Mouse (Mus musculus): Measurements from ENCODE around the gene Sephs1. TPM values are rescaled to one million over a fixed set of nuclear protein-coding genes. Genes with fewer than 3 reads are reported as not detected.

Sephs1 gene
- 99.5 and 103 TPM in 2 replicates for polyA plus RNA-seq (2016; fragmentation: Nextera tagmentation; extraction: Ambion mirVana)

DNA sequence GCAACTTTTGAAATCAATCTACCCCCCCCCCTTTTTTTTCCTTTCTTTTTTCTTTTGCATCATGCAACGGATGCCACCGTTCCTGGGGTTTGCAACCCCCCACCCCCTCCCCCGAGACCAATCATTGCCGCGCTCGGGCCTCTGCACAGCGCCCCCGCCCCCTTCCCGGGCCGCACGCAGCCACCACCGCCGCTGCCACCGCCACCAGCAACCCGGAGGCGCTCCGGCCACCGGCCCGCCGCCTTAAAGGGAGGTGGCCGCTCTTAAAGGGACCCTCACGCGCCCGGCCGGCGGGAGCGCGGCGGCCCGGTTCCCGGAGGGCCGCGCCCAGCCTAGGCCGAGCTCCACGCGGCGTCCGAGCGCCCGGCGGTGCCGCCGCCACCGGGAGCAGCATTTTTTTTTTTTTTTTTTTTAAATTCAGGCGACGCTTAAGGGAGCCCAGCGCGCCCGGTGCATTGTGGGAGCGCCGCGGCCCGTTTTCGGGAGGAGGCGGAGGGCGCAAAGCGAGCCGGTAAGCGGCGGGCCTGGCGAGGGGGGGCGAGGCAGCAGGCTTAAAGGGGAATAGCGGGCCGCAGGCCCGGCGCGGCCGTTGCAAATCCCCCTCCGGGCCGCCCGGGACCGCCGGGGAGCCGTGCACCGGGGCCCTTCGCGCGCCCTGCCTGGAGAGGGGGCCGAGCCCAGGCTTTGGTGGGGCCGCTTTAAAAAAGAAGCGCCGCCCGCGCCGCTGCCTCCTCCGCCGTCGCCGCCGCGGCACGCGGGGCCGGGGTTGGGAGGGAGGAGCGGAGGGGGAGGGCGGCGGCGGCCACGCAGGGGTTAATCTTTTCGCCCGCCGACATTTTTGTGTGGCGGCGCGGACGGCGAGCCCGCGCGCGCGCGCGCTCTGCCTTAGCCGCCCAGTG lies at the start of gene Sephs1:
Gene Sephs1, plus strand, starts transcription at position 215 of the 899 bp plus-strand sequence.
- WGBS = under 1% methylated on average over 112 of the region's 115 CpGs
- peak; percentile 76 for ATAC-seq (ENCODE audit: low FRiP score, low read depth)

GRCm38 (mm10) chr2:4832166-4832565 lies 49.2 kb upstream of the Sephs1 start:
- Histone ChIP-seq H3K27me3 (replicated peaks) (no peaks in the 10 kb centered on the region), H3K4me2 (replicated peaks) (no peak overlapping the region), H3K4me1 (no peaks in the 10 kb centered on the region), H3K4me3 (no peak overlapping the region), H3K9ac (no peak overlapping the region), H3K27ac (no peak overlapping the region), H3K36me3 (no peaks in the 10 kb centered on the region), H3K9me3 (no peaks in the 10 kb centered on the region)
- 81% methylated on average over 4 of the region's 4 CpGs for WGBS
- no peak for ATAC-seq (ENCODE audit: low FRiP score, low read depth)

More for the DNA sequence above, at the start of gene Sephs1:
- peaks cover 16% of the 10 kb centered on the region for H3K4me1 ChIP-seq
- H3K4me2 ChIP-seq (replicated peaks) = peak within 1 kb of the TSS; percentile 74
- H3K9me3 ChIP-seq = no peaks in the 10 kb centered on the region
- peak within 1 kb of the TSS; percentile 99 for H3K9ac ChIP-seq
- H3K36me3 ChIP-seq = peaks cover 14% of the 10 kb centered on the region
- H3K27me3 ChIP-seq (replicated peaks) = no peaks in the 10 kb centered on the region
- H3K27ac ChIP-seq = peak within 1 kb of the TSS; percentile 100
- peak within 1 kb of the TSS; percentile 95 for H3K4me3 ChIP-seq

GRCm38 (mm10) chr2:4849449-4849848 lies 31.9 kb upstream of the Sephs1 start:
- H3K9ac ChIP-seq = no peak overlapping the region
- H3K4me3 ChIP-seq = no peak overlapping the region
- no peak overlapping the region for H3K27ac ChIP-seq
- no peak for ATAC-seq (ENCODE audit: low FRiP score, low read depth)
- H3K4me2 ChIP-seq (replicated peaks) = no peak overlapping the region
- no peaks in the 10 kb centered on the region for H3K4me1 ChIP-seq
- H3K36me3 ChIP-seq = no peaks in the 10 kb centered on the region
- no peaks in the 10 kb centered on the region for H3K27me3 ChIP-seq (replicated peaks)
- WGBS = 90% methylated on average over 2 of the region's 2 CpGs
- H3K9me3 ChIP-seq = no peaks in the 10 kb centered on the region

DNA sequence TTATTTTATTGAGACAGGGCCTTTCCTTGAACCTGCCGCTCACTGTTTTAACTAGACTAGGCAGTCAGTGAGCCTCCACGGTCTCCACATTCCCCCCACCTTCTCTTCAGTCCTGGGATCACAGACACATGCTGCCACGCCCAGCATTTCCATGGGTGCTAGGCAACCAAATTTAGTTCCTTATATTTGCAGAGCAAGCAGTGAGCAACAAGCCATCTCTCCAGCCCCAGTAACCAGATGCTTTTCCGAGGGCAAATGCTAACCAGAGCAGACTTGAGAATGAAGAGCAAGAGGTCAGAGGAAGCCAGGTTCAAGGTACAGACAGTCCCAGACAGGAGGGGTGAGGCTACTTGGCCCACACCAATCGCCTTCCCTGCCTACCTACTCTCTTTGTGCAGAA lies 24.2 kb upstream of the Sephs1 start:
- ATAC-seq (ENCODE audit: low FRiP score, low read depth) = no peak

DNA sequence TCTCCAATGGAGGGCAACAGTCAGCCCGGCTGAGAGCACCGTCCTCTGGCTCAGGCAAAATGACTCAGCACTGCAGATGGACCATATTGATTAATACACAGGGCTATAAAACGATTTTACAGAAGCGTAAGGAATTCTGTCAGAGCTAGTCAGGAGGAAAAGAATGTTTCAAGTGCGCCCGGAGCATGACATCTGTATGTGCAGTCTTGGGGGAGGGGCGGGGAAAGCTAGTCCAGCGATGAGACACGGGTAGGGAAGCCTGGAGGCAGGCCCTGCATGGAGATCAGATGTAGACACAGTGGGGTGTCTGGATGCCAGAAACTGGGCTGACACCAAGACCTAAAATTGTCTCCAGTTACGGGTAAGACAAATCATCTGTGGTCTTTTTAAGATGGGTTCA lies 23.2 kb upstream of the Sephs1 start:
- H3K4me2 ChIP-seq (replicated peaks) = no peak overlapping the region
- 0 out of 2 replicates have a peak, but pooled peaks cover 6% of the 10 kb centered on the region for H3K4me1 ChIP-seq
- WGBS = 75% methylated on average over 10 of the region's 10 CpGs

More for the DNA sequence above, 24.2 kb upstream of the Sephs1 start:
- no peak overlapping the region for H3K9ac ChIP-seq
- H3K4me1 ChIP-seq = 0 out of 2 replicates have a peak, but pooled peaks cover 6% of the 10 kb centered on the region
- 73% methylated on average over 5 of the region's 5 CpGs for WGBS
- H3K27me3 ChIP-seq (replicated peaks) = no peaks in the 10 kb centered on the region
- no peak overlapping the region for H3K4me2 ChIP-seq (replicated peaks)
- H3K27ac ChIP-seq = no peak overlapping the region
- no peak overlapping the region for H3K4me3 ChIP-seq
- H3K36me3 ChIP-seq = no peaks in the 10 kb centered on the region
- no peaks in the 10 kb centered on the region for H3K9me3 ChIP-seq

DNA sequence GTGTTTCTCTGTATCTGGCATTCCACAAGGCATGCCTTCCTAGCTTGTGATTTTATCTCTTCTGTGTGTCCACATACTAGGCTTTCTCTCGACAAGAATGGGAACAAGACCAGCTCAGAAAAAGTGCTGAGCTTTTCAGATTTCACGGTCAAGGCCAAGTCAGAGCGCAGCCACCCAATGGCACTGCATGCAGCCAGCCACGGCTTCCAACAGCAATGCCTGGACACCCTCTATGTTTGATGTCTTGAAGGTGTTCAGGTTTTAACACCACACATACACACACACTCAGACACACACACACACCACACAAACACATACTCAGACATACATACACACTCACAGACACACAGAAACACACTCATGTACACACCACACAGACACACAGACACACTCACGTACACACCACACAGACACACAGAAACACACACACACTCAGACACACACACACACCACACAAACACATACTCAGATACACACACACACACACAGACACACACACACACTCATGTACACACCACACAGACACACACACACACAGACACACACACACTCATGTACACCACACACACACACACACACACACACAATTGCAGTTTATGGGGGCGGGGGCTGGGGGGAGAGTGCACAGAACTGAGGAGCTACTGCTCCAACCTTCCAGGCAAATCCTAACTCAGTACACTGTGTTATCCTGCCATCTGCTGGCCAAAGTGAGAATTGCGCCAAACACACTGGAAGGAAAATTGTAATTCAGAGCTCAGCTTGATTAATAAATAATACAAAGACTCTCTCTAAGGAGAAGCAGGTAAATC lies 17.2 kb upstream of the Sephs1 start:
- 49% methylated on average over 7 of the region's 7 CpGs for WGBS
- Histone ChIP-seq H3K4me2 (replicated peaks) (no peak overlapping the region), H3K9ac (no peak overlapping the region), H3K27ac (no peak overlapping the region), H3K4me1 (0 out of 2 replicates have a peak, but pooled peaks cover 1% of the 10 kb centered on the region), H3K9me3 (no peaks in the 10 kb centered on the region), H3K36me3 (no peaks in the 10 kb centered on the region), H3K4me3 (no peak overlapping the region), H3K27me3 (replicated peaks) (no peaks in the 10 kb centered on the region)
- peak; percentile 89 for ATAC-seq (ENCODE audit: low FRiP score, low read depth)

More for the DNA sequence above, 23.2 kb upstream of the Sephs1 start:
- ATAC-seq (ENCODE audit: low FRiP score, low read depth) = no peak
- no peak overlapping the region for H3K9ac ChIP-seq
- no peaks in the 10 kb centered on the region for H3K9me3 ChIP-seq
- H3K27me3 ChIP-seq (replicated peaks) = no peaks in the 10 kb centered on the region
- H3K27ac ChIP-seq = no peak overlapping the region
- H3K36me3 ChIP-seq = no peaks in the 10 kb centered on the region
- H3K4me3 ChIP-seq = no peak overlapping the region

DNA sequence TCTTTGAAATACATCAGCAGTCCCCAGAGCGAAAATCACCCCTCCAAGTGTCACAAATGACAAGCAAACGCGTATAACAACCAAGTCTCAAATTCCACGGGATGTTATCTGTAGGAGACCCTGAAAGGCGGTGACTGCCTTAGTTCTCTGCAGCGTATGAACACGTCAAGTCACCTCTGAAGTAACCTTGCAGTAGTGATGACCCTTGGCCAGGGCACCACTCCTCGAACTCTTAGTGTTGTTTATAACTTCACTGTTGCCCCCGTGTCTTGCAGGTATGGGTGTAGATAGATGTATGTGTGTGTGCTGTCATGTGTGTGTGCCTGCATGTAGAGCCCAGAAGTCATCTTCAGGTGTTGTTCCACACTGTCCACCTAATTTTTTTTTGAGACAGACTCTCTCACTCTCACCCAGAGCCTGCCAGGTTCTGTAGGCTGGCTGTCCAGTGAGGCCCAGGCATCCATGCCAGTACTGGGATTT lies 16.5 kb upstream of the Sephs1 start:
- WGBS = 52% methylated on average over 9 of the region's 9 CpGs
- Histone ChIP-seq H3K27me3 (replicated peaks) (no peaks in the 10 kb centered on the region), H3K4me2 (replicated peaks) (no peak overlapping the region), H3K36me3 (no peaks in the 10 kb centered on the region), H3K27ac (no peak overlapping the region), H3K9me3 (no peaks in the 10 kb centered on the region), H3K4me1 (no peaks in the 10 kb centered on the region), H3K9ac (no peak overlapping the region), H3K4me3 (no peak overlapping the region)
- no peak for ATAC-seq (ENCODE audit: low FRiP score, low read depth)

- H3K27ac ChIP-seq = no peak overlapping the region
- no peak overlapping the region for H3K9ac ChIP-seq
- no peaks in the 10 kb centered on the region for H3K9me3 ChIP-seq
- H3K4me1 ChIP-seq = no peaks in the 10 kb centered on the region
- no peaks in the 10 kb centered on the region for H3K36me3 ChIP-seq
- H3K4me2 ChIP-seq (replicated peaks) = no peak overlapping the region
- H3K4me3 ChIP-seq = no peak overlapping the region
- 88% methylated on average over 12 of the region's 12 CpGs for WGBS
- no peaks in the 10 kb centered on the region for H3K27me3 ChIP-seq (replicated peaks)
- no peak for ATAC-seq (ENCODE audit: low FRiP score, low read depth)
Measured at GRCm38 (mm10) chr2:4868028-4868725, 13.2 kb upstream of the Sephs1 start.

DNA sequence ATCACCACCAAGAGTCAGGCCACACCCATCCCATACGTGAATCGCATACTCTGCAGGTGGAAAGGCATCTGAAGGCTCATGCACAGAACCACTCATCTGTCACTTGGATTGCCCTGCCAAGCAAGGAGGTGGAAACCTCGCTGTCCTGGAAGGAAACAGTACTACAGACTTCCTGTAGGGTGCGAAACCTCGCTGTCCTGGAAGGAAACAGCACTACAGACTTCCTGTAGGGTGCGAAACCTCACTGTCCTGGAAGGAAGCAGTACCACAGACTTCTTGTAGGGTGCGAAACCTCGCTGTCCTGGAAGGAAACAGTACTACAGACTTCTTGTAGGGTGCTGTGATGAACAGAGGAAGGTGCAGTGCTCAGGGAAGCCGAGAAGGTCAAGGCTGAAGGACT lies 8.6 kb upstream of the Sephs1 start:
- Histone ChIP-seq H3K4me2 (replicated peaks) (no peak overlapping the region), H3K27me3 (replicated peaks) (no peaks in the 10 kb centered on the region), H3K36me3 (no peaks in the 10 kb centered on the region), H3K4me1 (no peaks in the 10 kb centered on the region), H3K27ac (no peak overlapping the region), H3K9ac (no peak overlapping the region), H3K4me3 (no peak overlapping the region), H3K9me3 (no peaks in the 10 kb centered on the region)
- no peak for ATAC-seq (ENCODE audit: low FRiP score, low read depth)
- WGBS = 83% methylated on average over 9 of the region's 9 CpGs

DNA sequence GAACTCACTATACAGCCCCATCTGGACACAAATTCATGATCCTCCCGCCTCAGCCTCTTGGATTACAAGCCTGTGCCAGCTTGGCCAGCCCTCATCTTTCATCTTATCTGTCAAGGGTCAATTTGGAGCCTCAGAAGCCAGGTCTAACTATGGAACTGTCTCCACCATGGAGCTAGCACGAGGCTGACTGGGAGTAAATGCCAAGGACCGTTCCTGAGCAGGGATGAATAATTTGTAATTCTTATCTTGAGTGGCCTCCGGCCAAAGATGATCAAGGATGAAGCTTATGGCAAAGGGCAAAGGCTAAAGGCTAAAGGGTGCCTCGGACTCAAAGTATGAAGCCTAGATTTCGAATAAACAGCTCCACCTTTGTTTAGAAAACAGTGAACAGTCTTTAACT lies 8.0 kb upstream of the Sephs1 start:
- 77% methylated on average over 6 of the region's 6 CpGs for WGBS
- no peak overlapping the region for H3K4me2 ChIP-seq (replicated peaks)
- ATAC-seq (ENCODE audit: low FRiP score, low read depth) = no peak
- no peaks in the 10 kb centered on the region for H3K36me3 ChIP-seq
- no peaks in the 10 kb centered on the region for H3K4me1 ChIP-seq
- H3K9ac ChIP-seq = no peak overlapping the region
- no peaks in the 10 kb centered on the region for H3K27me3 ChIP-seq (replicated peaks)
- H3K4me3 ChIP-seq = no peak overlapping the region
- no peaks in the 10 kb centered on the region for H3K9me3 ChIP-seq
- H3K27ac ChIP-seq = no peak overlapping the region

- no peak for ATAC-seq (ENCODE audit: low FRiP score, low read depth)
- WGBS = 62% methylated on average over 1 of the region's 1 CpGs
- Histone ChIP-seq H3K27ac (no peak overlapping the region), H3K9me3 (no peaks in the 10 kb centered on the region), H3K4me2 (replicated peaks) (no peak overlapping the region), H3K9ac (no peak overlapping the region), H3K4me3 (no peak overlapping the region), H3K36me3 (no peaks in the 10 kb centered on the region), H3K27me3 (replicated peaks) (no peaks in the 10 kb centered on the region), H3K4me1 (no peaks in the 10 kb centered on the region)
Measured at GRCm38 (mm10) chr2:4875090-4875489, 6.3 kb upstream of the Sephs1 start.

DNA sequence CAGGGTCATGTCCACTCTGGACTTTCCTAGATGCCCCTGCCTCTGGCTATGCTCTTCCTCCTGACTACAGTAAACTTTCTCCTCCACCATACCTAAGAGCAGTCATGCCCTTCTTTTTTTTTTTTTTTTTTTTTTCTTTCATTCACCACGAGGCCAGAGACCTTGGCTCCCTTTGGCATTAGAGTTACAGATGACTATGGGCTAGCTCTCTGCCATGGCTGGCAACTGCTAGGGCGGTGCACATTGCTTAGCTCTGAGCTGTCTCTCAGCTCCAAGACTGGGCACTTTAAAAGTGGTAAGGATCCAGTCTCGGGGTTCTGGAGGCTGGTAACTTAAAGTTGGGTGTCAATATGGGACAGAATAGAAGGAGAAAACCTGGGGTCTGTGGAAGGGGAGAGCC lies 5.2 kb upstream of the Sephs1 start:
- H3K4me1 ChIP-seq = peaks cover 6% of the 10 kb centered on the region; the same call in 1 of the 2 replicates
- no peak overlapping the region for H3K4me3 ChIP-seq
- H3K4me2 ChIP-seq (replicated peaks) = no peak overlapping the region
- no peak overlapping the region for H3K9ac ChIP-seq
- no peaks in the 10 kb centered on the region for H3K9me3 ChIP-seq
- H3K27ac ChIP-seq = no peak overlapping the region
- ATAC-seq (ENCODE audit: low FRiP score, low read depth) = no peak
- H3K36me3 ChIP-seq = no peaks in the 10 kb centered on the region
- WGBS = 71% methylated on average over 3 of the region's 3 CpGs
- H3K27me3 ChIP-seq (replicated peaks) = no peaks in the 10 kb centered on the region
